Mouse (Mus musculus): ENCODE measurements around the gene Cct3. TPM values are rescaled to one million over a fixed set of nuclear protein-coding genes. Genes with fewer than 3 reads are reported as not detected.
"Not testable (repeated sequence)": the region's sequence is repeated elsewhere in the genome, so short reads cannot be mapped to it uniquely, and the experiment has no call there.

Gene Cct3
- polyA plus RNA-seq, 1 experiment from 2014 or later, result 243 TPM

DNA sequence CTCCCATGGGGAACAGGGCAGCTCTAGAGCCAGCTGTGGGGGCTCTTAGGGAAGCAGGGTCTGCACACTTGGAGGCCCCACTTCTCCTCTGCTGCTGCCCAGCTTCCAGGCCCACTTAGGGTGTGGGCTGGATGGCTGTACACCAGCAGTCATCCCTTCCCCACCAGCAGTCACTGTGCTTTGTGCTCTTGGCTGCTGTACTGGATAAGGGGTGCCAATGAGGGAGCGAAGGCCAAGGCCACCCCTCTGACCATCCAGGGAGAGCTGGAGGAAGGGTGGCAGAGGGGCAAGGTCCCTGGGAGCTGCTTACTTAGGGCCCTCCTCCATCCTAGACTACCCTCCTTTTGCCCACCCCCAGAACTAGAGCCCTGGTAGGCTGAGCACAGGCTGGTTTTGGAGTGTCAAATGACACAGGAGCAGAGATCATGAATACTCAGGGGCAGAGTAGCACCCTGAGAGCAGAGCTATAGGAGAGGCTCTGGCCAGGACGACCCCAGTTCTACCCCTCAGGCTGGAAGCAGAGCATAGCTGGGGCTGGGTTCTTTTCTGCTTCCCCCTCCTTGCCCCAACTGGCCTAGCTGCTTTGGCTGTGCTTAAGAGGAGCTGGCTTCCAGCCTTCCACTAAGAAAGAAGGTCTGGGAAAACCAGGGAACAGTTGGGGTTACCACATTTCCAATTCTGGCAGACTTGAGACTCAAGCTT lies 64.8 kb downstream of the Cct3 start:
- Histone ChIP-seq H3K27me3 (peaks cover 28% of the 10 kb centered on the region), H3K9me3 (replicated peaks) (no peaks in the 10 kb centered on the region), H3K4me1 (replicated peaks) (peaks cover 69% of the 10 kb centered on the region), H3K9ac (peak overlapping the region; percentile 11; the same call in 1 of the 2 replicates), H3K36me3 (replicated peaks) (peaks cover 59% of the 10 kb centered on the region), H3K27ac (replicated peaks) (peak overlapping the region; percentile 94), H3K4me3 (replicated peaks) (no peak overlapping the region), H3K4me2 (0 out of 2 replicates have a peak overlapping the region, but pooled peaks have one; percentile 80)
- 68% methylated on average over 2 of the region's 2 CpGs for WGBS (ENCODE audit: insufficient replicate concordance)
- no peak for ATAC-seq (ENCODE audit: insufficient read depth)

DNA sequence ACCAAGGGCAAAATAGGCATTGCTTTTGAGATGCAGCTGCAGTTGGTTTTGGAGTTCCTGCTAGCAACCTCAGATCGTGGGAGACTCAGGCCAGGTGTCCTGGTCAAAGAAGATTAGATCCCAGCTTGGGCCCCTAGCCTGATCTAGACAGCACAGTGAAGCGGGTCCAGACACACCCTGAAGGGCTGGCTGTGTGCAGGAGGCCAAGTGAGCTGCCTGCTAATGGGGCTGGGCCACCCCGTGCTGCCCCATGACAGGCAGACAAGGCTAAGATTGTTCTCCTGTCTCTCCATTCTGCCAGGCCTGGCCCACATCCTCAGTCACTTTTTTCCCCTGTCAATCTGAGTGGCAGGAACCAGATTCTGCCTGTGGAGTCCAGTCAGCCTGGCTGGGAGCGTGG lies 66.8 kb downstream of the Cct3 start:
- Histone ChIP-seq H3K4me3 (replicated peaks) (peak overlapping the region; percentile 59), H3K9ac (peak overlapping the region; percentile 56)

GRCm38 (mm10) chr3:88364337-88364736 lies 67.4 kb downstream of the Cct3 start, which contains the start of gene Paqr6:
TSS of gene Paqr6 (plus strand) at chr3:88364584.
- 6% methylated on average over 16 of the region's 16 CpGs for WGBS (ENCODE audit: insufficient replicate concordance)
- peak; percentile 62 for ATAC-seq (ENCODE audit: insufficient read depth)
- Histone ChIP-seq H3K27me3 (peaks cover 36% of the 10 kb centered on the region), H3K4me1 (replicated peaks) (peaks cover 74% of the 10 kb centered on the region), H3K4me2 (peak within 1 kb of the TSS; percentile 80), H3K9ac (peak within 1 kb of the TSS; percentile 56), H3K4me3 (replicated peaks) (peak within 1 kb of the TSS; percentile 59), H3K36me3 (replicated peaks) (peaks cover 33% of the 10 kb centered on the region), H3K9me3 (replicated peaks) (no peaks in the 10 kb centered on the region), H3K27ac (replicated peaks) (peak within 1 kb of the TSS; percentile 94)

More for the DNA sequence above, 66.8 kb downstream of the Cct3 start:
- Histone ChIP-seq H3K36me3 (replicated peaks) (peaks cover 40% of the 10 kb centered on the region), H3K27me3 (peaks cover 36% of the 10 kb centered on the region), H3K4me2 (peak overlapping the region; percentile 80), H3K4me1 (replicated peaks) (peaks cover 75% of the 10 kb centered on the region), H3K27ac (replicated peaks) (peak overlapping the region; percentile 94), H3K9me3 (replicated peaks) (no peaks in the 10 kb centered on the region)
- ATAC-seq (ENCODE audit: insufficient read depth), result peak; percentile 94
- 31% methylated on average over 4 of the region's 4 CpGs for WGBS (ENCODE audit: insufficient replicate concordance)

- 33% methylated on average over 34 of the region's 34 CpGs for WGBS (ENCODE audit: insufficient replicate concordance)
- H3K4me1 ChIP-seq (replicated peaks), result peaks cover 60% of the 10 kb centered on the region
- peak overlapping the region; percentile 80 for H3K4me2 ChIP-seq
- H3K36me3 ChIP-seq (replicated peaks), result peaks cover 18% of the 10 kb centered on the region
- H3K4me3 ChIP-seq (replicated peaks), result peak overlapping the region; percentile 59
- 0 out of 2 replicates have a peak, but pooled peaks cover 2% of the 10 kb centered on the region for H3K9me3 ChIP-seq (replicated peaks)
- no peak overlapping the region for H3K27ac ChIP-seq (replicated peaks)
- ATAC-seq (ENCODE audit: insufficient read depth), result no peak
- no peak overlapping the region for H3K9ac ChIP-seq
- H3K27me3 ChIP-seq, result peaks cover 36% of the 10 kb centered on the region
Observed at GRCm38 (mm10) chr3:88365705-88366361, 68.9 kb downstream of the Cct3 start.

DNA sequence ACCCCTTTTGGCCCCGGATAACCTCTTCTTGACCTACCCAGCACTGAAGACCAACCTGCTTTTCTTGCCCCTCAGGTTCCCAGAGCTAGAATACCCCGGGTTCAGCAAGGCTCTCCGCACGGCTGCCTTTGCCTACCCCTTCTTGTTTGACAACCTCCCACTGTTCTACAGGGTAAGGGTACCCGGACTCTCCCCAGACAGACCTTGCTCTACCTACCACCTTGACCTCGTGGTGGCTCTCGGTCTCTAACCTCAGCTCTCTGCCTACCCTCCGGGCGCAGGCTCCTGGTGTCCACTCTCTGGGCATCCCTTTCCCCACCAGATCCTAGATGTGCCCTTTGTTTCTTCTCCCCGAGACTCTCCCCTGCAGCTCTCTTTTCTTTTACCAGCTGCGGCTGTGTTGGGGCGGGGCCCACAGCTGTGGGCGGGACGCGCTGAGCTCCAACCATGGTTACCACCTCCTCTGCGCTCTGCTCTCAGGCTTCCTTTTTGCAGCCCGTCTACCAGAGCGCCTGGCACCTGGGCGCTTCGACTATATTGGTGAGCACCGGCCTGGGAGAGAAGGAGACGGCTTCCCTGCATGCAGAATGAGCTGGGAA lies 70.0 kb downstream of the Cct3 start:
- H3K27ac ChIP-seq (replicated peaks); H3K36me3 ChIP-seq (replicated peaks); ATAC-seq (ENCODE audit: insufficient read depth); H3K9me3 ChIP-seq (replicated peaks): not testable (repeated sequence)
- Histone ChIP-seq H3K4me1 (replicated peaks) (peaks cover 49% of the 10 kb centered on the region), H3K4me2 (peak overlapping the region; percentile 62), H3K4me3 (replicated peaks) (peak overlapping the region; percentile 28; the same call in 1 of the 2 replicates), H3K27me3 (peaks cover 36% of the 10 kb centered on the region), H3K9ac (peak overlapping the region; percentile 27; the same call in 1 of the 2 replicates)
- 8% methylated on average over 21 of the region's 22 CpGs for WGBS (ENCODE audit: insufficient replicate concordance)

GRCm38 (mm10) chr3:88367517-88367916 lies 70.6 kb downstream of the Cct3 start:
- not testable (repeated sequence) for ATAC-seq (ENCODE audit: insufficient read depth); H3K4me2 ChIP-seq; H3K36me3 ChIP-seq (replicated peaks); H3K9me3 ChIP-seq (replicated peaks); H3K9ac ChIP-seq; H3K4me3 ChIP-seq (replicated peaks); H3K27ac ChIP-seq (replicated peaks)
- 48% methylated on average over 3 of the region's 7 CpGs for WGBS (ENCODE audit: insufficient replicate concordance)
- Histone ChIP-seq H3K27me3 (peaks cover 36% of the 10 kb centered on the region), H3K4me1 (replicated peaks) (peaks cover 43% of the 10 kb centered on the region)

DNA sequence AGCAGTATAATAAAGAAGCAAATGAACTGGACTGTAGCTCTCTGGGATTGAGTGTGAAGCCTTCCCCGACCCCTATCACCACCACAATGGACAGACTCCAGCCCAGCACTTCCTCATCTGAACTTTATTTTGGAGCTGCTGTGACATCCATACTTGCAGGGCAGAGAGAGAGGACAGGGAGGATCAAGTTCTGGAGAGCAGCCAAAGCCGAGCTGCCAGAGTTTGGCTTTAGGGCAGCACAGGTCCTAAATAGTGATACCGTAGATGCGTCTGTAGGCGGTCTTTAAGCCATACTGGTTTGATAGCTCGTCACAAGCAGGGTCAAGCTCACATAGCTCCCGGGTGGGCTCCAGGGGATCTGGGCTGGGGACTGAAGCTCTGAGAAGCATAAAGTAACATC lies 71.6 kb downstream of the Cct3 start:
- H3K4me2 ChIP-seq; H3K36me3 ChIP-seq (replicated peaks); H3K4me3 ChIP-seq (replicated peaks); H3K9ac ChIP-seq; ATAC-seq (ENCODE audit: insufficient read depth); H3K9me3 ChIP-seq (replicated peaks); H3K27ac ChIP-seq (replicated peaks): not testable (repeated sequence)
- Histone ChIP-seq H3K27me3 (peaks cover 36% of the 10 kb centered on the region), H3K4me1 (replicated peaks) (peaks cover 33% of the 10 kb centered on the region)
- WGBS (ENCODE audit: insufficient replicate concordance), result 63% methylated on average over 7 of the region's 7 CpGs

Other genes starting within 250 kb of the Cct3 start
- gene Naxe, start 238.6 kb upstream of the Cct3 start, polyA plus RNA-seq (2015; fragmentation: Nextera tagmentation; extraction: Ambion mirVana), result 75.0 and 81.5 TPM in 2 replicates
- not detected in 2 replicates for gene Ttc24, start 218.8 kb upstream of the Cct3 start, polyA plus RNA-seq (2015; fragmentation: Nextera tagmentation; extraction: Ambion mirVana)
- gene Iqgap3, start 215.1 kb upstream of the Cct3 start, polyA plus RNA-seq (2015; fragmentation: Nextera tagmentation; extraction: Ambion mirVana), result 7.3 and 8.0 TPM in 2 replicates
- 6.8 and 7.1 TPM in 2 replicates for gene Mef2d, start 154.7 kb upstream of the Cct3 start, polyA plus RNA-seq (2015; fragmentation: Nextera tagmentation; extraction: Ambion mirVana)
- 7.6 and 7.7 TPM in 2 replicates for gene Rhbg, start 42.4 kb upstream of the Cct3 start, polyA plus RNA-seq (2015; fragmentation: Nextera tagmentation; extraction: Ambion mirVana)
- 0.35 and 1.3 TPM in 2 replicates for gene Gm38392, start 9.9 kb upstream of the Cct3 start, polyA plus RNA-seq (2015; fragmentation: Nextera tagmentation; extraction: Ambion mirVana)
- gene Tsacc, start 117 bp upstream of the Cct3 start, polyA plus RNA-seq (2015; fragmentation: Nextera tagmentation; extraction: Ambion mirVana), result 3.6 and 4.8 TPM in 2 replicates
- 92.0 and 99.4 TPM in 2 replicates for gene Glmp, start 27.9 kb downstream of the Cct3 start, polyA plus RNA-seq (2015; fragmentation: Nextera tagmentation; extraction: Ambion mirVana)
- 1.3 and 1.4 TPM in 2 replicates for gene Tmem79, start 39.0 kb downstream of the Cct3 start, polyA plus RNA-seq (2015; fragmentation: Nextera tagmentation; extraction: Ambion mirVana)
- gene Smg5, start 39.1 kb downstream of the Cct3 start, polyA plus RNA-seq (2015; fragmentation: Nextera tagmentation; extraction: Ambion mirVana), result 31.8 and 38.3 TPM in 2 replicates
- gene Paqr6, start 67.5 kb downstream of the Cct3 start, polyA plus RNA-seq (2015; fragmentation: Nextera tagmentation; extraction: Ambion mirVana), result 5.4 and 6.2 TPM in 2 replicates
- 0.28 and 0.71 TPM in 2 replicates for gene Bglap3, start 75.6 kb downstream of the Cct3 start, polyA plus RNA-seq (2015; fragmentation: Nextera tagmentation; extraction: Ambion mirVana)
- gene Bglap2, start 81.6 kb downstream of the Cct3 start, polyA plus RNA-seq (2015; fragmentation: Nextera tagmentation; extraction: Ambion mirVana), result 0.28 TPM in 1 of 2 replicates, not detected in the other
- not detected in 2 replicates for gene Bglap, start 87.3 kb downstream of the Cct3 start, polyA plus RNA-seq (2015; fragmentation: Nextera tagmentation; extraction: Ambion mirVana)
- gene Pmf1, start 113.2 kb downstream of the Cct3 start, polyA plus RNA-seq (2015; fragmentation: Nextera tagmentation; extraction: Ambion mirVana), result 77.7 and 83.2 TPM in 2 replicates
- 10.6 and 12.7 TPM in 2 replicates for gene Slc25a44, start 128.0 kb downstream of the Cct3 start, polyA plus RNA-seq (2015; fragmentation: Nextera tagmentation; extraction: Ambion mirVana)
- gene Sema4a, start 164.1 kb downstream of the Cct3 start, polyA plus RNA-seq (2015; fragmentation: Nextera tagmentation; extraction: Ambion mirVana), result 25.0 and 26.2 TPM in 2 replicates
- 133 and 142 TPM in 2 replicates for gene Lmna, start 212.8 kb downstream of the Cct3 start, polyA plus RNA-seq (2015; fragmentation: Nextera tagmentation; extraction: Ambion mirVana)
- 0.60 and 0.67 TPM in 2 replicates for gene Mex3a, start 235.3 kb downstream of the Cct3 start, polyA plus RNA-seq (2015; fragmentation: Nextera tagmentation; extraction: Ambion mirVana)

Measured in liver, embryonic 15.5 days (tissue).